Mouse (Mus musculus): ENCODE results near the gene Mrps26.

- TF ChIP-seq ZNF384 (IDR thresholded peaks at IDR 0.05; ENCODE audit: low read depth, low read length) (no peak), TCF12 (IDR thresholded peaks at IDR 0.05; ENCODE audit: low read depth, low read length) (no peak), POLR2A (IDR thresholded peaks at IDR 0.05; ENCODE audit: low read depth, low read length) (no peak), RAD21 (IDR thresholded peaks at IDR 0.05; ENCODE audit: low read depth, low read length) (no peak), CTCF (conservative IDR thresholded peaks at IDR 0.05 in 1 of 2, IDR thresholded peaks at IDR 0.05 in 1 of 2; ENCODE audit: low read depth in 2 of 2, low read length in 2 of 2) (no peak), USF1 (IDR thresholded peaks at IDR 0.05; ENCODE audit: low read depth, low read length) (no peak), ZMIZ1 (IDR thresholded peaks at IDR 0.05; ENCODE audit: low read depth, low read length) (no peak), JUND (conservative IDR thresholded peaks at IDR 0.05; ENCODE audit: low read depth, low read length) (no peak), ELF1 (IDR thresholded peaks at IDR 0.05; ENCODE audit: low read depth, low read length) (no peak)
Observed at GRCm38 (mm10) chr2:130595596-130595995, 32.1 kb downstream of the Mrps26 start.

Measured in CH12.LX (cell line).